In genomic region chr5:83339144-83339543, GRCm38 (mm10) we compare ENCODE assay signal across 18 mouse cellular contexts. TPM values are rescaled to one million over a fixed set of nuclear protein-coding genes. Genes with fewer than 3 reads are reported as not detected.
"Had no signal": no experiment of that assay in that cellular context is flagged by ENCODE, and none has a peak within 500 bp of the region (broad histone marks: within the 10 kb centered on the region; RNA-seq: fewer than 3 reads in every experiment).

No protein-coding gene starts in this region.

- H3K27ac ChIP-seq: liver, embryonic 12.5 days; liver, embryonic 14.5 days; lung, embryonic 15.5 days; midbrain, embryonic 10.5 days; midbrain, embryonic 12.5 days; neural tube, embryonic 12.5 days; stomach, embryonic 15.5 days; stomach, postnatal 0 days had no signal

- H3K27me3 ChIP-seq: liver, embryonic 12.5 days; lung, embryonic 15.5 days; midbrain, embryonic 12.5 days; neural tube, embryonic 12.5 days; stomach, embryonic 15.5 days had no signal

- H3K4me2 ChIP-seq: liver, embryonic 12.5 days; lung, embryonic 15.5 days; midbrain, embryonic 12.5 days; neural tube, embryonic 12.5 days; stomach, embryonic 15.5 days had no signal

- H3K36me3 ChIP-seq: liver, embryonic 12.5 days; lung, embryonic 15.5 days; midbrain, embryonic 10.5 days; midbrain, embryonic 12.5 days; neural tube, embryonic 12.5 days; stomach, embryonic 15.5 days had no signal

- ATAC-seq: liver, embryonic 12.5 days; midbrain, embryonic 16.5 days had no signal

- H3K9ac ChIP-seq: liver, embryonic 12.5 days; liver, embryonic 14.5 days; lung, embryonic 15.5 days; midbrain, embryonic 12.5 days; neural tube, embryonic 12.5 days; stomach, embryonic 15.5 days had no signal

- H3K4me1 ChIP-seq: liver, embryonic 12.5 days; lung, embryonic 15.5 days; midbrain, embryonic 10.5 days; midbrain, embryonic 12.5 days; neural tube, embryonic 12.5 days; stomach, embryonic 15.5 days had no signal

- H3K4me3 ChIP-seq: liver, embryonic 12.5 days; lung, embryonic 15.5 days; midbrain, embryonic 10.5 days; midbrain, embryonic 12.5 days; neural tube, embryonic 12.5 days; stomach, embryonic 15.5 days had no signal

- DNase-seq: midbrain, embryonic 14.5 days; right cerebral cortex, postnatal 14 days; thymus, adult 2 months; thymus, postnatal 25 days; thymus, postnatal 4 days had no signal

- H3K9me3 ChIP-seq: liver, embryonic 12.5 days; lung, embryonic 15.5 days; midbrain, embryonic 10.5 days; midbrain, embryonic 12.5 days; neural tube, embryonic 12.5 days; stomach, embryonic 15.5 days had no signal

RNA-seq across cellular contexts. Expression of gene Tecrl, which starts 15.9 kb away (rescaled TPM):
- polyA plus RNA-seq: liver, adult 2 months; liver, embryonic 14.5 days; spleen, adult 2 months; testis, adult 2 months; urinary bladder, adult 2 months had no signal
